Mouse (Mus musculus) limb, embryonic 14.5 days (tissue): Measurements from ENCODE around the gene Gm38655. TPM values are rescaled to one million over a fixed set of nuclear protein-coding genes. Genes with fewer than 3 reads are reported as not detected.
"Not testable (repeated sequence)": the region's sequence is repeated elsewhere in the genome, so short reads cannot be mapped to it uniquely, and the experiment has no call there.

ENCODE experiments used
- ATAC-seq: fragments of 200-750 bp; cut with Nextera tagmentation; 2 replicates; pipeline ENCODE4 v1.8.0; 2017; ENCODE audit warnings: low read depth, moderate number of reproducible peaks, moderate TSS enrichment; ENCODE audit not compliant: low FRiP score
- DNase-seq: peaks from one replicate; pipeline ENCODE4 v3.0.0-alpha.2; 2015; ENCODE audit warnings: low spot score
- H3K27ac ChIP-seq: fragments of 300-500 bp; sonication (generic); replicated peaks from 2 replicates; pipeline ENCODE4 v1.5.1; 2014; ENCODE audit warnings: low read depth, mild to moderate bottlenecking, low read length, moderate library complexity, mixed read lengths
- H3K27me3 ChIP-seq: fragments of 300-500 bp; sonication (generic); 2 replicates; pipeline ENCODE4 v1.6.1; 2014; ENCODE audit warnings: low read length, mixed read lengths; ENCODE audit not compliant: control insufficient read depth, insufficient read depth
- H3K36me3 ChIP-seq: fragments of 300-500 bp; sonication (generic); 2 replicates; pipeline ENCODE4 v1.6.1; 2014; ENCODE audit warnings: mild to moderate bottlenecking, low read length, moderate library complexity, mixed read lengths; ENCODE audit not compliant: control insufficient read depth, insufficient read depth
- H3K4me1 ChIP-seq: fragments of 300-500 bp; sonication (generic); 2 replicates; pipeline ENCODE4 v1.6.1; 2014; ENCODE audit warnings: antibody characterized with exemption, low read length, mixed read lengths; ENCODE audit not compliant: control insufficient read depth, insufficient read depth
- H3K4me2 ChIP-seq: fragments of 300-500 bp; sonication (generic); replicated peaks from 2 replicates; pipeline ENCODE4 v1.6.1; 2014; ENCODE audit warnings: low read depth, mild to moderate bottlenecking, low read length, moderate library complexity; ENCODE audit not compliant: severe bottlenecking
- H3K4me3 ChIP-seq: fragments of 300-500 bp; sonication (generic); replicated peaks from 2 replicates; pipeline ENCODE4 v1.5.1; 2014; ENCODE audit warnings: low read length
- H3K9ac ChIP-seq: fragments of 300-500 bp; sonication (generic); 2 replicates; pipeline ENCODE4 v1.6.1; 2014; ENCODE audit warnings: mild to moderate bottlenecking, low read depth, low read length, moderate library complexity; ENCODE audit not compliant: severe bottlenecking
- H3K9me3 ChIP-seq: fragments of 300-500 bp; sonication (generic); 2 replicates; pipeline ENCODE4 v1.6.1; 2016; ENCODE audit warnings: low read length; ENCODE audit not compliant: control insufficient read depth
- POLR2A ChIP-seq: fragments of 200-500 bp; IDR thresholded peaks from 2 replicates; pipeline ENCODE4 v1.8.0; 2012; ENCODE audit warnings: inconsistent platforms, mild to moderate bottlenecking, moderate library complexity, borderline replicate concordance; ENCODE audit not compliant: insufficient read depth, insufficient read length; ENCODE audit errors: extremely low read depth
- WGBS: fragments of 180-500 bp; shearing (Covaris S2); extraction: QIAGEN DNeasy Blood & Tissue Kit; methylation state at CpG from one replicate; pipeline ENCODE4 v1.1.7; 2014; 5-methylcytosine and 5-hydroxymethylcytosine counted together
- polyA plus RNA-seq, 2 experiments: library from polyadenylated mRNA; depleted of rRNA in 1 of 2; stranded (reverse) in 1 of 2; unstranded in 1 of 2; fragments of >200 nt; fragmentation: Nextera tagmentation in 1 of 2; extraction: Ambion mirVana in 1 of 2; gene quantifications; 2 replicates each; pipeline versions ENCODE4 v1.2.1 to v1.2.3; 2012 to 2014

The Gm38655 gene
- polyA plus RNA-seq, 2 experiments = not detected

- no peak overlapping the region for H3K27ac ChIP-seq
- H3K4me1 ChIP-seq = no peaks in the 10 kb centered on the region
- H3K4me3 ChIP-seq = no peak overlapping the region
- DNase-seq (peak; percentile 22), ATAC-seq (no peak)
- no peaks in the 10 kb centered on the region for H3K9me3 ChIP-seq
- H3K9ac ChIP-seq = no peak overlapping the region
- no peak overlapping the region for H3K4me2 ChIP-seq
- no peaks in the 10 kb centered on the region for H3K27me3 ChIP-seq
- no peaks in the 10 kb centered on the region for H3K36me3 ChIP-seq
- WGBS = 70% methylated on average over 8 of the region's 8 CpGs
- no peak for TF ChIP-seq POLR2A
Measured at GRCm38 (mm10) chr17:25127079-25127478, 48.2 kb downstream of the Gm38655 start.

GRCm38 (mm10) chr17:25125442-25126060, 49.7 kb downstream of the Gm38655 start:
- H3K4me2 ChIP-seq = not testable (repeated sequence)

GRCm38 (mm10) chr17:25123979-25124378, 51.3 kb downstream of the Gm38655 start:
- Histone ChIP-seq H3K27ac (no peak overlapping the region), H3K4me3 (no peak overlapping the region), H3K4me1 (no peaks in the 10 kb centered on the region), H3K4me2 (no peak overlapping the region), H3K36me3 (no peaks in the 10 kb centered on the region), H3K27me3 (no peaks in the 10 kb centered on the region), H3K9me3 (no peaks in the 10 kb centered on the region), H3K9ac (no peak overlapping the region)
- TF ChIP-seq POLR2A = no peak
- DNase-seq = no peak
- 25% methylated on average over 7 of the region's 7 CpGs for WGBS
- ATAC-seq = no peak

More at GRCm38 (mm10) chr17:25125442-25126060, 49.7 kb downstream of the Gm38655 start:
- not testable (repeated sequence) for H3K36me3 ChIP-seq, ATAC-seq, H3K27ac ChIP-seq, H3K27me3 ChIP-seq, H3K9me3 ChIP-seq, H3K4me3 ChIP-seq, H3K9ac ChIP-seq, H3K4me1 ChIP-seq, DNase-seq
- 82% methylated on average over 3 of the region's 3 CpGs for WGBS

Other genes with a start within 250 kb of the Gm38655 start
- gene Mapk8ip3, start 238.5 kb downstream of the Gm38655 start, polyA plus RNA-seq (2012; rRNA removed) = 186 and 210 TPM in 2 replicates
- 41.4 and 46.4 TPM in 2 replicates for gene Mapk8ip3, start 238.5 kb downstream of the Gm38655 start, polyA plus RNA-seq (2014; fragmentation: Nextera tagmentation; extraction: Ambion mirVana)
- gene Jpt2, start 214.8 kb downstream of the Gm38655 start, polyA plus RNA-seq (2012; rRNA removed) = 85.4 and 89.6 TPM in 2 replicates
- gene Jpt2, start 214.8 kb downstream of the Gm38655 start, polyA plus RNA-seq (2014; fragmentation: Nextera tagmentation; extraction: Ambion mirVana) = 98.7 and 99.0 TPM in 2 replicates
- 33.5 and 41.9 TPM in 2 replicates for gene Cramp1l, start 159.7 kb downstream of the Gm38655 start, polyA plus RNA-seq (2012; rRNA removed)
- 8.1 and 10.0 TPM in 2 replicates for gene Cramp1l, start 159.7 kb downstream of the Gm38655 start, polyA plus RNA-seq (2014; fragmentation: Nextera tagmentation; extraction: Ambion mirVana)
- gene Ift140, start 159.4 kb downstream of the Gm38655 start, polyA plus RNA-seq (2012; rRNA removed) = 18.5 and 20.4 TPM in 2 replicates
- gene Ift140, start 159.4 kb downstream of the Gm38655 start, polyA plus RNA-seq (2014; fragmentation: Nextera tagmentation; extraction: Ambion mirVana) = 15.3 and 16.4 TPM in 2 replicates
- 12.1 and 18.1 TPM in 2 replicates for gene Tmem204, start 91.9 kb downstream of the Gm38655 start, polyA plus RNA-seq (2012; rRNA removed)
- 17.3 and 18.5 TPM in 2 replicates for gene Tmem204, start 91.9 kb downstream of the Gm38655 start, polyA plus RNA-seq (2014; fragmentation: Nextera tagmentation; extraction: Ambion mirVana)
- 41.7 and 51.0 TPM in 2 replicates for gene Telo2, start 59.5 kb downstream of the Gm38655 start, polyA plus RNA-seq (2012; rRNA removed)
- 31.1 and 43.0 TPM in 2 replicates for gene Telo2, start 59.5 kb downstream of the Gm38655 start, polyA plus RNA-seq (2014; fragmentation: Nextera tagmentation; extraction: Ambion mirVana)
- gene Ptx4, start 54.7 kb downstream of the Gm38655 start, polyA plus RNA-seq (2012; rRNA removed) = 1.8 and 2.3 TPM in 2 replicates
- gene Ptx4, start 54.7 kb downstream of the Gm38655 start, polyA plus RNA-seq (2014; fragmentation: Nextera tagmentation; extraction: Ambion mirVana) = 2.0 and 2.7 TPM in 2 replicates
- 32.4 and 40.1 TPM in 2 replicates for gene Clcn7, start 42.1 kb downstream of the Gm38655 start, polyA plus RNA-seq (2012; rRNA removed)
- 21.3 and 26.3 TPM in 2 replicates for gene Clcn7, start 42.1 kb downstream of the Gm38655 start, polyA plus RNA-seq (2014; fragmentation: Nextera tagmentation; extraction: Ambion mirVana)
- gene Ccdc154, start 13.0 kb downstream of the Gm38655 start, polyA plus RNA-seq (2012; rRNA removed) = 0.03 TPM in 1 of 2 replicates, not detected in the other
- gene Ccdc154, start 13.0 kb downstream of the Gm38655 start, polyA plus RNA-seq (2014; fragmentation: Nextera tagmentation; extraction: Ambion mirVana) = not detected in 2 replicates
- gene BC003965, start 9.1 kb upstream of the Gm38655 start, polyA plus RNA-seq (2012; rRNA removed) = 27.1 and 27.3 TPM in 2 replicates
- 28.6 and 28.8 TPM in 2 replicates for gene BC003965, start 9.1 kb upstream of the Gm38655 start, polyA plus RNA-seq (2014; fragmentation: Nextera tagmentation; extraction: Ambion mirVana)
- gene Unkl, start 12.9 kb upstream of the Gm38655 start, polyA plus RNA-seq (2012; rRNA removed) = 18.0 and 22.1 TPM in 2 replicates
- 6.1 and 6.3 TPM in 2 replicates for gene Unkl, start 12.9 kb upstream of the Gm38655 start, polyA plus RNA-seq (2014; fragmentation: Nextera tagmentation; extraction: Ambion mirVana)
- 29.4 and 34.7 TPM in 2 replicates for gene Gnptg, start 64.7 kb upstream of the Gm38655 start, polyA plus RNA-seq (2012; rRNA removed)
- 30.9 and 33.4 TPM in 2 replicates for gene Gnptg, start 64.7 kb upstream of the Gm38655 start, polyA plus RNA-seq (2014; fragmentation: Nextera tagmentation; extraction: Ambion mirVana)
- 40.6 and 43.7 TPM in 2 replicates for gene Tsr3, start 64.7 kb upstream of the Gm38655 start, polyA plus RNA-seq (2012; rRNA removed)
- 46.3 and 47.9 TPM in 2 replicates for gene Tsr3, start 64.7 kb upstream of the Gm38655 start, polyA plus RNA-seq (2014; fragmentation: Nextera tagmentation; extraction: Ambion mirVana)
- 1.5 and 1.9 TPM in 2 replicates for gene Baiap3, start 80.9 kb upstream of the Gm38655 start, polyA plus RNA-seq (2012; rRNA removed)
- 0.89 and 1.5 TPM in 2 replicates for gene Baiap3, start 80.9 kb upstream of the Gm38655 start, polyA plus RNA-seq (2014; fragmentation: Nextera tagmentation; extraction: Ambion mirVana)
- gene Ube2i, start 99.2 kb upstream of the Gm38655 start, polyA plus RNA-seq (2012; rRNA removed) = 434 and 540 TPM in 2 replicates
- 533 and 582 TPM in 2 replicates for gene Ube2i, start 99.2 kb upstream of the Gm38655 start, polyA plus RNA-seq (2014; fragmentation: Nextera tagmentation; extraction: Ambion mirVana)
- gene Prss34, start 122.9 kb upstream of the Gm38655 start, polyA plus RNA-seq (2012; rRNA removed) = 6.0 and 8.5 TPM in 2 replicates
- gene Prss34, start 122.9 kb upstream of the Gm38655 start, polyA plus RNA-seq (2014; fragmentation: Nextera tagmentation; extraction: Ambion mirVana) = 6.7 and 10.6 TPM in 2 replicates
- 0.13 TPM in 1 of 2 replicates, not detected in the other for gene Prss28, start 133.2 kb upstream of the Gm38655 start, polyA plus RNA-seq (2012; rRNA removed)
- gene Prss28, start 133.2 kb upstream of the Gm38655 start, polyA plus RNA-seq (2014; fragmentation: Nextera tagmentation; extraction: Ambion mirVana) = not detected in 2 replicates
- not detected in 2 replicates for gene Prss29, start 143.2 kb upstream of the Gm38655 start, polyA plus RNA-seq (2012; rRNA removed)
- gene Prss29, start 143.2 kb upstream of the Gm38655 start, polyA plus RNA-seq (2014; fragmentation: Nextera tagmentation; extraction: Ambion mirVana) = not detected in 2 replicates
- gene Tpsab1, start 170.1 kb upstream of the Gm38655 start, polyA plus RNA-seq (2012; rRNA removed) = 1.5 and 2.1 TPM in 2 replicates
- gene Tpsab1, start 170.1 kb upstream of the Gm38655 start, polyA plus RNA-seq (2014; fragmentation: Nextera tagmentation; extraction: Ambion mirVana) = 1.2 and 2.2 TPM in 2 replicates
- gene Tpsb2, start 190.8 kb upstream of the Gm38655 start, polyA plus RNA-seq (2012; rRNA removed) = 31.8 and 35.9 TPM in 2 replicates
- gene Tpsb2, start 190.8 kb upstream of the Gm38655 start, polyA plus RNA-seq (2014; fragmentation: Nextera tagmentation; extraction: Ambion mirVana) = 38.0 and 83.8 TPM in 2 replicates
- 11.3 and 14.6 TPM in 2 replicates for gene Tpsg1, start 193.8 kb upstream of the Gm38655 start, polyA plus RNA-seq (2012; rRNA removed)
- gene Tpsg1, start 193.8 kb upstream of the Gm38655 start, polyA plus RNA-seq (2014; fragmentation: Nextera tagmentation; extraction: Ambion mirVana) = 10.2 and 14.6 TPM in 2 replicates